ENCODE assay signal across 8 mouse cellular contexts in genomic region chr13:34133326-34134071, GRCm38 (mm10). TPM values are rescaled to one million over a fixed set of nuclear protein-coding genes. Genes with fewer than 3 reads are reported as not detected.
DNase-seq lines count a peak whose midpoint lies in the region; ATAC-seq lines count a peak whose summit lies in the region.

No protein-coding gene starts in this region.

- H3K4me2 ChIP-seq in kidney, embryonic 15.5 days: peak overlapping the region; percentile 52
- peak overlapping the region; percentile 94 for H3K4me2 ChIP-seq in forebrain, embryonic 14.5 days (ENCODE audit: low read length)
- H3K4me2 ChIP-seq in midbrain, embryonic 12.5 days (replicated peaks): peak overlapping the region; percentile 86

- peak overlapping the region; percentile 23 for H3K4me3 ChIP-seq in kidney, embryonic 15.5 days (replicated peaks)
- peak overlapping the region; percentile 91 for H3K4me3 ChIP-seq in forebrain, embryonic 14.5 days (ENCODE audit: low read depth, low read length)
- peak overlapping the region; percentile 89 for H3K4me3 ChIP-seq in midbrain, embryonic 12.5 days

- peaks cover 46% of the 10 kb centered on the region for H3K4me1 ChIP-seq in kidney, embryonic 15.5 days
- H3K4me1 ChIP-seq in forebrain, embryonic 14.5 days (ENCODE audit: control insufficient read depth, insufficient read depth, low read length): peaks cover 25% of the 10 kb centered on the region
- peaks cover 43% of the 10 kb centered on the region for H3K4me1 ChIP-seq in midbrain, embryonic 12.5 days

- peaks cover 32% of the 10 kb centered on the region for H3K27me3 ChIP-seq in kidney, embryonic 15.5 days
- H3K27me3 ChIP-seq in forebrain, embryonic 14.5 days (replicated peaks; ENCODE audit: control insufficient read depth, insufficient read depth, low read length): no peaks in the 10 kb centered on the region
- H3K27me3 ChIP-seq in midbrain, embryonic 12.5 days: no peaks in the 10 kb centered on the region

- no peak for DNase-seq in kidney, adult 9 months
- DNase-seq in brain, embryonic 18.5 days (ENCODE audit: low read depth, low spot score): peak; percentile 74
- peak; percentile 92 for DNase-seq in forebrain, embryonic 14.5 days (ENCODE audit: low spot score)
- DNase-seq in frontal cortex, postnatal 36 days (ENCODE audit: low spot score in 2 of 2): no peak
- no peak for DNase-seq in left cerebral cortex, adult 11 months (ENCODE audit: low spot score)

- H3K9me3 ChIP-seq in kidney, embryonic 15.5 days (replicated peaks): no peaks in the 10 kb centered on the region
- H3K9me3 ChIP-seq in forebrain, embryonic 14.5 days (replicated peaks; ENCODE audit: control insufficient read depth, low read length): no peaks in the 10 kb centered on the region
- H3K9me3 ChIP-seq in midbrain, embryonic 12.5 days: no peaks in the 10 kb centered on the region

- H3K27ac ChIP-seq in kidney, embryonic 15.5 days: no peak overlapping the region
- peak overlapping the region; percentile 100 for H3K27ac ChIP-seq in forebrain, embryonic 14.5 days (ENCODE audit: low read depth, low read length)
- peak overlapping the region; percentile 100 for H3K27ac ChIP-seq in midbrain, embryonic 12.5 days (replicated peaks)

- ATAC-seq in kidney, embryonic 15.5 days (replicated peaks; ENCODE audit: low FRiP score): no peak
- ATAC-seq in forebrain, embryonic 14.5 days: no peak
- ATAC-seq in midbrain, embryonic 12.5 days (ENCODE audit: low FRiP score, low read depth): peak; percentile 14
- no peak for ATAC-seq in megakaryocyte-erythroid progenitor cell, adult 5-6 weeks (replicated peaks; ENCODE audit: low FRiP score, low TSS enrichment, poor library complexity, severe bottlenecking)

- H3K9ac ChIP-seq in kidney, embryonic 15.5 days: no peak overlapping the region; the same call in 1 of the 2 replicates
- H3K9ac ChIP-seq in forebrain, embryonic 14.5 days (ENCODE audit: low read length): peak overlapping the region; percentile 99
- H3K9ac ChIP-seq in midbrain, embryonic 12.5 days (replicated peaks): peak overlapping the region; percentile 97

- 12% methylated on average over 15 of the region's 15 CpGs for WGBS in kidney, embryonic 15.5 days
- under 1% methylated on average over 15 of the region's 15 CpGs for WGBS in forebrain, embryonic 14.5 days
- 2% methylated on average over 15 of the region's 15 CpGs for WGBS in midbrain, embryonic 12.5 days

- H3K36me3 ChIP-seq in kidney, embryonic 15.5 days: no peaks in the 10 kb centered on the region
- peaks cover 6% of the 10 kb centered on the region; the same call in 1 of the 2 replicates for H3K36me3 ChIP-seq in forebrain, embryonic 14.5 days (ENCODE audit: control insufficient read depth, insufficient read depth, low read length)
- peaks cover 7% of the 10 kb centered on the region; the same call in 1 of the 2 replicates for H3K36me3 ChIP-seq in midbrain, embryonic 12.5 days

RNA-seq across cellular contexts. Expression of gene Tubb2b, which starts 3.2 kb away (rescaled TPM):
- 29.3 and 36.6 TPM in 2 replicates for polyA plus RNA-seq in kidney, embryonic 15.5 days (2015; fragmentation: Nextera tagmentation; extraction: Ambion mirVana)
- polyA plus RNA-seq in forebrain, embryonic 14.5 days (2014; fragmentation: Nextera tagmentation; extraction: Ambion mirVana): 670 and 797 TPM in 2 replicates
- 380 and 432 TPM in 2 replicates for polyA plus RNA-seq in midbrain, embryonic 12.5 days (2016; fragmentation: Nextera tagmentation; extraction: Ambion mirVana)
- total RNA-seq in megakaryocyte-erythroid progenitor cell, adult 5-6 weeks (2014; fragmentation: Nextera tagmentation): not detected in 2 replicates
- total RNA-seq in megakaryocyte-erythroid progenitor cell, adult 5-6 weeks (2017): not detected in 2 replicates

RNA-seq across cellular contexts. Expression of gene Psmg4, which starts 29.3 kb away (rescaled TPM):
- 79.0 and 88.7 TPM in 2 replicates for polyA plus RNA-seq in kidney, embryonic 15.5 days (2015; fragmentation: Nextera tagmentation; extraction: Ambion mirVana)
- polyA plus RNA-seq in forebrain, embryonic 14.5 days (2014; fragmentation: Nextera tagmentation; extraction: Ambion mirVana): 92.0 and 113 TPM in 2 replicates
- polyA plus RNA-seq in midbrain, embryonic 12.5 days (2016; fragmentation: Nextera tagmentation; extraction: Ambion mirVana): 109 and 118 TPM in 2 replicates
- total RNA-seq in megakaryocyte-erythroid progenitor cell, adult 5-6 weeks (2014; fragmentation: Nextera tagmentation): 53.4 and 73.9 TPM in 2 replicates
- 145 and 217 TPM in 2 replicates for total RNA-seq in megakaryocyte-erythroid progenitor cell, adult 5-6 weeks (2017)

RNA-seq across cellular contexts. Expression of gene Tubb2a, which starts 55.7 kb away (rescaled TPM):
- 102 and 132 TPM in 2 replicates for polyA plus RNA-seq in kidney, embryonic 15.5 days (2015; fragmentation: Nextera tagmentation; extraction: Ambion mirVana)
- polyA plus RNA-seq in forebrain, embryonic 14.5 days (2014; fragmentation: Nextera tagmentation; extraction: Ambion mirVana): 1,376 and 1,776 TPM in 2 replicates
- 609 and 668 TPM in 2 replicates for polyA plus RNA-seq in midbrain, embryonic 12.5 days (2016; fragmentation: Nextera tagmentation; extraction: Ambion mirVana)
- total RNA-seq in megakaryocyte-erythroid progenitor cell, adult 5-6 weeks (2014; fragmentation: Nextera tagmentation): 18.2 and 19.1 TPM in 2 replicates
- 19.0 and 21.9 TPM in 2 replicates for total RNA-seq in megakaryocyte-erythroid progenitor cell, adult 5-6 weeks (2017)

Comparison
In these comparisons a context has a peak if more than half of its experiments do, and no peak if none do; other contexts are left out.
1. H3K4me3 ChIP-seq: peak in every context shown above with its lines; median percentile 91 in forebrain, embryonic 14.5 days; 89 in midbrain, embryonic 12.5 days; 23 in kidney, embryonic 15.5 days.
2. DNase-seq: peak in brain, embryonic 18.5 days (single experiment) and forebrain, embryonic 14.5 days (single experiment); none in kidney, adult 9 months (single experiment), frontal cortex, postnatal 36 days (0 of 2) and left cerebral cortex, adult 11 months (single experiment).
3. RNA of gene Tubb2b, which starts 3.2 kb away (polyA plus RNA-seq): 670 to 797 TPM in forebrain, embryonic 14.5 days and 380 to 432 TPM in midbrain, embryonic 12.5 days; 29.3 to 36.6 TPM in kidney, embryonic 15.5 days; every median in the first group is over 10 times any median in the second.
4. Peak in every context shown above with its lines, with median percentiles within 50 percentile points of each other: H3K4me2 ChIP-seq.